Mouse (Mus musculus): ENCODE data around the gene Dkk3.

- no peak for TF ChIP-seq CTCF (IDR thresholded peaks at IDR 0.05; ENCODE audit: low read depth, low read length)
- no peak for TF ChIP-seq POLR2A (IDR thresholded peaks at IDR 0.05; ENCODE audit: extremely low read depth, insufficient read depth, low read length)
These were observed 37.7 kb downstream of the Dkk3 start for GRCm38 (mm10) chr7:112120861-112121810.

Measured in liver, adult 2 months (tissue).